Mouse (Mus musculus): ENCODE results near the gene Gtf3c6.

DNA sequence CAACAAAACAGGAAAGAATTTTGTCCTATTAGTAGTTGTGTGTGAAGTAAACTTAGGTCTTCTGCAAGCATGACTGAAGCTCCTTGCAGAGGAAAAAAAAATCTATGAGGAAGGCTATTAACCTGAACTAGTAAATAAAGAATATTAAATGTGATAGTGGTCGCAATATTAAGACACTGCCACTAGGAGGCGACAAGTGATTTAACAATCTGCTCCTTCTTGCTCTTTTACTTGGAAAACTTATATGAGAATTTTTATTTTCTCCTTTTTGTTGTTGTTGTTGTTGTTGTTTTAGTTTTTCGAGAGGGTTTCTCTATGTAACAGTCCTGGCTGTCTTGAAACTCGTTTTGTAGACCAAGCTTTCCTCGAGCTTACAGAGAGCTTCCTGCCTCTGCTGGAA, 1.1 kb upstream of the Gtf3c6 start:
- TF ChIP-seq POLR2A (IDR thresholded peaks at IDR 0.05; ENCODE audit: borderline replicate concordance, low read depth, low read length) = no peak
- no peak for TF ChIP-seq CTCF (IDR thresholded peaks at IDR 0.05; ENCODE audit: low read depth, low read length)

Data from bone marrow macrophage, adult 2 months (primary cell).